Mouse (Mus musculus) A20 (cell line): ENCODE measurements around the gene Fign.

Experiments
- DNase-seq: peaks from one replicate; pipeline ENCODE4 v3.0.0-alpha.2; 2011; ENCODE audit warnings: low read depth, low spot score

Gene Fign

GRCm38 (mm10) chr2:64097937-64098617 is at the start of gene Fign:
Gene Fign, minus strand, starts transcription at chr2:64098038.
- DNase-seq = no peak

DNA sequence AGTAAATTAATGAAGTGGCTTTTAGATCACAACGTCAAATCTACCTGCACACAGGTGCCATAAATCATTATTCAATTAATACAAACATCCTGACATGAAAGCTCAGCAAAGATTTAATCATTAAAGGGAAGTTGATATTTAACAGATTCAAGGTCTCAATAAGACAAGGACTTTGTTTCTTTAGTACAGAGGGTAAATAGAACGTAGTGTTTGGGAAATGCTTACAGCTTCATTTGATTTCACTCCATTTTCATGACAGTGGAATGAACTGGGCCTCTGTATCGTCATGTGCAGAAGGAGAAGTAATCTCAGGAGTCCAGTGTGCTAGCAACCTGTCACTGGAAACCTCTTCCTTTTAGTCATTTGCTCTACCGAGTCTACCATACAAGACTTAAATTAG is 35.8 kb upstream of the Fign start:
- no peak for DNase-seq

DNA sequence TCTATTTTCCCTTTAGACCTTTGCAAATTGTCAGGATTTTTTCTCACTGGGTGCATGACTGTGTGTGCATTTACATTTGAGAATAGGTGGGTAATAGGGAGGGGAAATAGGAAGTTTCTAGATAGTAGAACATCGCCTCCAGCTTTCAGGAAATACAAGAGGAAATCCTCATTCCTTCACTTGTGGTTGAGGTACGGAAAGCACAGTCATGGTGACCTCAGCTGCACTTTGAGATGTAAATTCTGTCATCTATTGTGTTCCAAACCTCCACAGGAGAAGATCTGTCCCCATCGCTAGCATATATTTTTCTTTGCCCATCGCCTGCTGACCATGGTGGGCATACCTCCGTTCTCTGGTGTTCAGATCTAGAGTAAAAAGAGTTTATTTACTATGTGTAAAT is 22.7 kb upstream of the Fign start:
- DNase-seq = no peak

DNA sequence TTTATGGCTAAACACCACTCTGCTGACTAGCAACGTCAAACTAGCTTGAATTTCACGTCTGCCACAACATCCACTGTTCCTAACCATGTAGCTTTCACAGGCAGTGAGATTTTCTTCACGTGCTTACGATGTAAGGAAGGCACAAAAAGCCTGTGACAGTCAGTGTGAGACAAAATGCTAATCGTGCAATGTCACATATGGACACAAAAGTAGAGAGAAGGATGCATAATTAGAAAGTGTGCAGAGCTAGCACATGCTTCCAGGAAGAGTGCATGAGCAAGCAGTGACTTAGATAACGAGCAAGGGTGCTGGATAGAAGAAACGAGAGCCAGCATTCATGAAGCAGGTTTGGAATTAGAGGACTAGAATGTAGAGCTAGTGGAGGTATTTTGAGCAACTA is 18.8 kb upstream of the Fign start:
- DNase-seq = no peak

DNA sequence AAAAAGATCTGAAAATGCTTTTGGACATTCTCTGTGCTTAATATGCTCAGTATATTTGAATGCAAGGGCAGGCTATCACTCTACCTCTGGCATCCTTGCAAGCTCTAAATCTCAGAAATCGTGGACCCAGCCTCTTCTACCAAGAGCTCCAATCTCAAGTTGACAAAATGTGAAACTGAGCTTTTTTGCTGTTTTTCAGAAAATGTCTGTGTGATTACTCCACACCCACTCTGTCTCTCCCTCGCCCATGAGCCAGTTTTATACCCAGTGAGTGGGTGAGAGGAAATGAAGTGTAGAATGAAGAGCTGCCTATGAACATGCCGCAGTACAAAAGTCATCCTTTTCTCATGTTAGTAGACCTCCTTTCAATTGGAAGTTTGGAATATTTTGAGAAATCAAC is 13.3 kb upstream of the Fign start:
- no peak for DNase-seq

DNA sequence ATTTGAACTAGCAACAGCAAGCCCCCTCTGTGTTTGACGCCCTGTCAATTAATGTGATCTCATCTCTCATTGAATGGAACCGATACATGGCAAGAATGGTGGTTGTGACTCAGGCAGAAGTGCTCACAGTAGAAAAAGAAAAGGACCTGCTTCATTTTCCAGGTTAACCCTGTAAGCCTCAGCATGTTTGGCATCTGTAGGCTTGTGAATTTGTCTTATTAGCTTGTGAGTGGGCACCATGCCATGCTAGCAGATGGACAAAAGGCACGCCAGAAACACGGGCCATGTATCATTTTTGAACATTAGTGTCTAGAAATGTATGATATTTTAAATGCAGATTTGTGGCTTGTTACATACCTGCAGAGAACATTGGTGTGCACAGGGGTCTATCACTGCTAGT is 12.0 kb upstream of the Fign start:
- DNase-seq = no peak

GRCm38 (mm10) chr2:64108040-64108439 is 10.2 kb upstream of the Fign start:
- no peak for DNase-seq

DNA sequence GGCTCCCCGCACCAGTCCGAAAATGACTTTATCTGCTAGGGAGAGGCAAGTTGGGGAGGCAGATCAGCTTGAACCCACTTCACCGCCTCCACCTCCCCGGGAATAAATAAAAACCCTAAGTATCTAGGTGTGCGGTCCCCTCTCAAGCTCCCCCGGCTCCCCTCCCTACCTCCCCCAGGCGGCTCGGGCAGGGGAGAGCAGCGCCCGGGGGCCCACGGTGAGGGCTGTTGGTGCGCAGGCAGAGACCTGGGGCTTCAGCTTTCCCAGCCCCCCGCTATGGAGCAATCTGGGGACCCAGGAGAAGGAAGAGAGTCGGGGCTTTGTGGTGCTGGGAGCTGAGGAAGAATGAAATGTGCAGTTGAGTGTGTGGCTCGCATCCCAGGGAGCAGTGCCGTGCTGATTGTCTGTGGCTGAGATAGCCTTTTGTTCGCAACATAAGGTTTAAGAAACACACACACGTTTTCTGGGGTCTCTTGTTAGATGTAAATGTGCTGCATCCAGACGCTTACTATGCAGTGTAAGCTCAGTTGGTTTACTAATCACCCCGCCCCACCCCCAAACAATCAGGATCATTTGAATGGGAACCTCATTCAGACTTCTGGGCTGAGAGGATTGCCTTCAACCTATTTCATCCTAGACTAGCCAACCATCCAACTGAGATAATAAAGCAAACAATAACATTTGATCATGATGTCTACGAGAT is 931 bp upstream of the Fign start:
- DNase-seq = no peak

GRCm38 (mm10) chr2:64096721-64097411 is 972 bp downstream of the Fign start:
- no peak for DNase-seq

GRCm38 (mm10) chr2:64096176-64096575 is 1.7 kb downstream of the Fign start:
- no peak for DNase-seq

- DNase-seq = no peak
Measured at GRCm38 (mm10) chr2:64095561-64095960, 2.3 kb downstream of the Fign start.

- DNase-seq = no peak
Measured at GRCm38 (mm10) chr2:64093087-64093486, 4.8 kb downstream of the Fign start.

GRCm38 (mm10) chr2:64083853-64084427 is 13.9 kb downstream of the Fign start:
- DNase-seq = no peak

- DNase-seq = no peak
Measured at GRCm38 (mm10) chr2:64079765-64080164, 18.1 kb downstream of the Fign start.

DNA sequence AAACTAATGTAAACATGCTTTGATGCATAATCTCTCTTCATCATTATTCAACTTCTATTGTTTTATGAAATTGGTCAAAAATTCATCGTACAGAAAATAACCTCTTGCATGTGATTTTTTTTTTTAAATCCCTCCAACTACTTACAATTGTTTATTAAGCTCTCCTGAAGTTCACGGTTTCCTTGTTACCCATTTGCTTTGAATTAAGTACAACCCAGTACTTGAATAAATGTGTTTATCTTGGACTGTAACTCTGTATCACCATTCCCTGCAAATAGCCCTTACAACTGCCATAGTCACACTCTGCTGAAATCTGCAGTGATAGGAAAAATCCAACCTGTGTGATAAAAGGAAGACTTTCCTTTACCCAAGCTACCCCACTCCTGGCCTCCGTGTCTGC is 19.3 kb downstream of the Fign start:
- no peak for DNase-seq

DNA sequence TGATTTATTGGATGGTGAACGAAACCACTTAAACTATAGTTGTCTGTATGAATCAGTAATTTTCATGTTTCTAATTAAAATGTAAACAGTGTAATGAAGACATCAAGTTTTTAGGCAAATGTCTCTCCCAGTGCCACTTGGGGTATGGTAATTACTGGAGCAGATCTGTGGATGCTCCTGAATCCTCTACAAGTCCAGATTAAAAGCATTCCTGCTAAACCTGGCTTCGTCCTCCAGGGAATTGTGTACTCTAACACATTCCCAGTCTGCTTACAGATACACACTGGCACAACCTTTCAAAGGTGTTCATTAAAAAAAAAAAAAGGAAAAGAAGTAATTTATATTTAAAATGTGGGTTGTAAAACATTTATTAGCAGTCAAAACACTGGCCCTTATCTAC is 20.0 kb downstream of the Fign start:
- no peak for DNase-seq

GRCm38 (mm10) chr2:64075873-64076272 is 22.0 kb downstream of the Fign start:
- no peak for DNase-seq

GRCm38 (mm10) chr2:64074602-64075389 is 23.0 kb downstream of the Fign start:
- no peak for DNase-seq

- DNase-seq = no peak
Measured at GRCm38 (mm10) chr2:64072158-64072557, 25.7 kb downstream of the Fign start.

DNA sequence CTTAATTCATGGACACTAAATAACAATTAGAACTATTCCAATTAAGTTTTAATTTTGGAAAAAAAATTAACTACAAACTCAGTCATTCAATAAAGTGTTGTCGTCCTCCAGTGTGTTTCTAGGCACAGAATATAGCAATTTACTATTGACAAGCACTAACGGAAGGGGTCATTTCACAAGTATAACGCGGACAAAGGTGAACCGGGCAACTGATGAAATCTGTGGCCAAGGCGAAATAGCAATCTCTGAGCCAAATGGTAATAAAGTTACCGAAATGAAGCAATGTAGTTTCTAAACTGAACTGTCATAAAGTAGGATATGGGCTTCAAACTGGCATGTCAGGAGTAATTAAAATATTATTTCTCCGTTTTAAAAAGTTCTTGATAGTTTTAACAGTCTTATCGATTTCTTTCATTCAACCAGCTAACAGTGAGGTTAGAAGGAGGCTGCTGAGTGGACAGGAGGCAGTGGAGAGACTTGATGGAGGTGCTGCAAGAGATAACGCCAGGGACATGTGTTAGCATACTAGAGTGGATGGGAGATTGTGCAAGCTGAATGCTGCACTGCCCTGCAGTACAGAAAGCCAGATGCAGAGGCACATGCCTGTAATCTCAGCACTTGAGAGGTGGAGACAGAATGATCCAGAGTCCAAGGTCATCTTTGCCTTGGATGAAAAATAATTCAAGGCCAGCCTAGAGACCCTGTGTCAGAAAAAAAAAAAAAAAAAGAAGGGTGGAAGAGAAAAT is 27.7 kb downstream of the Fign start:
- no peak for DNase-seq

DNA sequence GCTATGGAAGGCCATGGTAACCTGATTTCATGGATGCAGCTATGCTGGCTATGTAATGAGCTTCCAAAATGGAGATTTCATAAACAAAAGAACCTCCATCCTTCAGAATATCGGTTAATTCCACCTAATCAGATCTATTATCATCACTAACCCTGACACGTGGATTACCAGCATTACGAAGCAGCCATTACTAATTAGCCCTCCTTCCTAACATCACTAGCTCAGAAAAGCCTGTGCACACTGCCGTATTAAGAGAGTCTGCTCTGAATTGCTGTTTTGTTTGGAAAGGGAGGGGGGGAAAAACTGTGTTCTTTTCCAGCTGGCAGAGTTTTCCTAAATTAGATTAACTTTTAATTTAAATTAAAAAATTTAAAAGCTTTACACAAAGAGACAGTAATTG is 32.3 kb downstream of the Fign start:
- no peak for DNase-seq
